Mouse (Mus musculus): ENCODE measurements at regions not wholly inside any gene's neighbourhood (a gene's known extent, or its start where the extent isn't known, plus 50 kb on each side); places are given as distances from the start of the nearest gene placed in this dataset.

GRCm38 (mm10) chr10:91447974-91448703 is 267.0 kb upstream of the Tmpo start:
- TF ChIP-seq CTCF (IDR thresholded peaks at IDR 0.05; ENCODE audit: insufficient read depth, low read length) (no peak), POLR2A (IDR thresholded peaks at IDR 0.05; ENCODE audit: borderline replicate concordance, extremely low read depth, low read depth, low read length) (no peak)

Measured in lung, adult 2 months (tissue).